Mouse (Mus musculus): Measurements from ENCODE around the gene Abhd18. TPM values are rescaled to one million over a fixed set of nuclear protein-coding genes. Genes with fewer than 3 reads are reported as not detected.
A peak's percentile ranks its signal among the peaks of the same experiment; 100 is the strongest.
"Not testable (repeated sequence)": the region's sequence is repeated elsewhere in the genome, so short reads cannot be mapped to it uniquely, and the experiment has no call there.

Gene Abhd18
- polyA plus RNA-seq, 1 experiment: 0.47 TPM

DNA sequence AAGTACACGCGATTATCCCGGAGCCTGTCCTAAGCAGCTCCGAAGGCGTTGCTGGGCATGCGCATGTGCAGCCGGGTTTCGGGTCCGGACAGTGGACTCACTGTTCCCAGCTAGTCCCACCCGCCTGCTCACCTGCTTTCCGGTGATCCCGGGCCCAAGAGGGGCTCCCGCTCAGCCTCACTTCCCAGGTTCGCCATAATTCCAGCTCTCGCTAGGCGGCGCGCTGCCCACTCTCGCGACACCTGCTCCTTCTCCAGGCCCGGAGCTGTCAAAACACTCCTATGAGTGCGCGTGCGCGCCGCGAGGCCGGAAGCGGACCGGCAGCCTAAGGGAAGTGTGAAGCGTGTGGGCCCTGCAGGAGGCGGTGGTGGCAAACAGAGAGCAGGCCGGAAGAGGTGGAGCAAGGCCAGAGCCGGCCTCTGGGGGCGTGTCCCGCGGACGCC lies 47.1 kb downstream of the Abhd18 start:
- peak overlapping the region; percentile 34 for H3K4me3 ChIP-seq (ENCODE audit: insufficient read depth, poor library complexity, severe bottlenecking)
- not testable (repeated sequence) for H3K36me3 ChIP-seq (ENCODE audit: control insufficient read depth, insufficient read depth); H3K79me2 ChIP-seq (ENCODE audit: control insufficient read depth, insufficient read depth); H3K79me3 ChIP-seq (ENCODE audit: low read depth); H3K27me3 ChIP-seq (ENCODE audit: control insufficient read depth, insufficient read depth, insufficient read length)
- TF ChIP-seq MAX (IDR thresholded peaks at IDR 0.05) (peak; percentile 77), CTCF (IDR thresholded peaks at IDR 0.05; ENCODE audit: control insufficient read depth, insufficient read depth, insufficient read length) (peak; percentile 13)
- H3ac ChIP-seq (ENCODE audit: control insufficient read depth, insufficient read length, low read depth): peak overlapping the region; percentile 35

DNA sequence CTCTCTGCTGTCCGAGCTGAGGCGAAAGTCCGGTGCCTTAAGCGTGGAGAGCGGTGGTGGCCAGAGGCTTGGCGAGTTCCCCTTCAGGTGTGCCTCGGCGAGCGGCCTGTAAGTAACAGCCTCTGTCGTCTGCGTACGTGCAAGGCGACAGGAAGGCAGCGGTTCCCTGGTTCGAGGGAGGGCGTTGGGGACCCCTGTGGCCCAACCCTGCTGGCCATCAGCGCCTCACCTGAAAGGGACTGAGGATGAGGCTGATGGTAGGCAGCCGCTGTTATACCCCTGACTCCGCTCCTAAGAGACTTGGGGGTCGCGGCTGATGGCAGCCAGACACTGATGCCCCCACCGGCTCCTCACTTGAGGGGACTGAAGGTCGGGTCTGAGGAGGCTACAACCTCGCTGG lies 47.6 kb downstream of the Abhd18 start:
- H3K36me3 ChIP-seq (ENCODE audit: control insufficient read depth, insufficient read depth); H3K79me2 ChIP-seq (ENCODE audit: control insufficient read depth, insufficient read depth); H3K79me3 ChIP-seq (ENCODE audit: low read depth); H3K27me3 ChIP-seq (ENCODE audit: control insufficient read depth, insufficient read depth, insufficient read length): not testable (repeated sequence)
- H3K4me3 ChIP-seq (ENCODE audit: insufficient read depth, poor library complexity, severe bottlenecking): peak overlapping the region; percentile 30
- H3ac ChIP-seq (ENCODE audit: control insufficient read depth, insufficient read length, low read depth): peak overlapping the region; percentile 0

DNA sequence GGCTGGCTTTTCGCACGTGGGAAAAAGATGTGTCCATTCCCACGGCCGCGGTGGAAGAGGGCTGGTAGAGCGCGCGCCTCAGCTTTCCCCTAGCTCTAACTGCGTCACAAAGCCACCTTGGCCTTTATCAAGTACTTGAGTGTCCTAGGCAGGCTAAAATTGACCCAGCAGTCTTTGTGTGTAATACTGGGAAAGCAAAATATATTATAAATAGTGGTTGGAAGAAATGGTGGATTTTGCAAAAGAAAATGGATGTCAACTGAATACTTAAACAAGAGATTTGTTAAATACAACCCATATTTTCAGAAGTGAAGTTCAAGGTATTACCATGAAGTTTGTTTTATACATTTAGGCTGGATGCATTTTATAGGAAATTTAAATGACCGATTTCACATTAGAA lies 55.7 kb downstream of the Abhd18 start, which contains the start of gene 1700034I23Rik:
Gene 1700034I23Rik (minus strand): TSS at position 101 of the 400 bp plus-strand sequence.
- H3K27me3 ChIP-seq (ENCODE audit: control insufficient read depth, insufficient read depth, insufficient read length); H3ac ChIP-seq (ENCODE audit: control insufficient read depth, insufficient read length, low read depth); H3K4me3 ChIP-seq (ENCODE audit: insufficient read depth, poor library complexity, severe bottlenecking); H3K36me3 ChIP-seq (ENCODE audit: control insufficient read depth, insufficient read depth); H3K79me2 ChIP-seq (ENCODE audit: control insufficient read depth, insufficient read depth); H3K79me3 ChIP-seq (ENCODE audit: low read depth): not testable (repeated sequence)

DNA sequence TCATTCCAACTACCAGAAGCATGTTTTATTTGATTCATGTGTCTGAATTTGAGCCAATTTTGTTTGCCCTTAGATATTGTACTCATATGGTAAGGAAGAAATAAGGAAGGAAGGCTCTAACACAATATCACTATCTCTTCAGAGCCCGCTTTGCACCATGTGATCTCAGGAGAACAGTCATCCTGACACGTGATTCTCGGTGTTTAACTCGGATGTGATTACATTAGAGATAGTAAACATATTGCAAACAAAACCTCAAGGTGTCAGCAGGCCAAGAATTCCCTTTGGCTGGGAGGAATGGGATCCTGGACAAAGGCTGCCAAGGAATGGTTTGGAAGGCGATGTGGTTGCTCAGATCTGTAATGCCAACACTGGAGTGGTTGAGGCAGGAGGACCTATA lies 91.4 kb downstream of the Abhd18 start:
- no peaks in the 10 kb centered on the region for H3K79me2 ChIP-seq (ENCODE audit: control insufficient read depth, insufficient read depth)
- H3K79me3 ChIP-seq (ENCODE audit: low read depth): no peaks in the 10 kb centered on the region
- no peaks in the 10 kb centered on the region for H3K27me3 ChIP-seq (ENCODE audit: control insufficient read depth, insufficient read depth, insufficient read length)
- no peak overlapping the region for H3ac ChIP-seq (ENCODE audit: control insufficient read depth, insufficient read length, low read depth)
- no peak for TF ChIP-seq MAX (IDR thresholded peaks at IDR 0.05)
- TF ChIP-seq USF1 (IDR thresholded peaks at IDR 0.05; ENCODE audit: low read depth): peak; percentile 12
- no peak for TF ChIP-seq FOSL1 (IDR thresholded peaks at IDR 0.05; ENCODE audit: insufficient read depth, low read length, poor library complexity, severe bottlenecking)
- H3K4me3 ChIP-seq (ENCODE audit: insufficient read depth, poor library complexity, severe bottlenecking): no peak overlapping the region
- no peaks in the 10 kb centered on the region for H3K36me3 ChIP-seq (ENCODE audit: control insufficient read depth, insufficient read depth)

DNA sequence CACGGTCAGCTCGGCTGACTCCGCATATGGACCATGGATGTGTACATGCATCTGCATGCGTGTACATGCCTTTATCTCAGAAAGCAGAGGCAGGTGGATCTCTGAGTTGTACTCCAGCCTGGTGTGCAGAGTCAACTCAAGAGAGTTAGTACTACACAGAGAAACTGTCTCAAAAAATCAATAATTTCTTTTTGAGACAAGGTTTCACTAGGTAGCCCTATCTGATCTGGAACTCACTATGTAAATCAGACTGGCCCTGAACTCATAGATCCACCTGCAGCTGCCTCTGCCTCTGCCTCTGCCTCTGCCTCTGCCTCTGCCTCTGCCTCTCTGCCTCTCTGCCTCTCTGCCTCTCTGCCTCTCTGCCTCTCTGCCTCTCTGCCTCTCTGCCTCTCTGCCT lies 91.8 kb downstream of the Abhd18 start:
- no peaks in the 10 kb centered on the region for H3K36me3 ChIP-seq (ENCODE audit: control insufficient read depth, insufficient read depth)
- no peaks in the 10 kb centered on the region for H3K79me3 ChIP-seq (ENCODE audit: low read depth)
- no peak overlapping the region for H3ac ChIP-seq (ENCODE audit: control insufficient read depth, insufficient read length, low read depth)
- no peaks in the 10 kb centered on the region for H3K79me2 ChIP-seq (ENCODE audit: control insufficient read depth, insufficient read depth)
- TF ChIP-seq FOSL1 (IDR thresholded peaks at IDR 0.05; ENCODE audit: insufficient read depth, low read length, poor library complexity, severe bottlenecking): no peak
- TF ChIP-seq MYOD1 (IDR thresholded peaks at IDR 0.05; ENCODE audit: control insufficient read depth, insufficient read length, low read depth): no peak
- no peak for TF ChIP-seq CEBPB (IDR thresholded peaks at IDR 0.05; ENCODE audit: low read depth)
- no peak overlapping the region for H3K4me3 ChIP-seq (ENCODE audit: insufficient read depth, poor library complexity, severe bottlenecking)
- H3K27me3 ChIP-seq (ENCODE audit: control insufficient read depth, insufficient read depth, insufficient read length): no peaks in the 10 kb centered on the region

DNA sequence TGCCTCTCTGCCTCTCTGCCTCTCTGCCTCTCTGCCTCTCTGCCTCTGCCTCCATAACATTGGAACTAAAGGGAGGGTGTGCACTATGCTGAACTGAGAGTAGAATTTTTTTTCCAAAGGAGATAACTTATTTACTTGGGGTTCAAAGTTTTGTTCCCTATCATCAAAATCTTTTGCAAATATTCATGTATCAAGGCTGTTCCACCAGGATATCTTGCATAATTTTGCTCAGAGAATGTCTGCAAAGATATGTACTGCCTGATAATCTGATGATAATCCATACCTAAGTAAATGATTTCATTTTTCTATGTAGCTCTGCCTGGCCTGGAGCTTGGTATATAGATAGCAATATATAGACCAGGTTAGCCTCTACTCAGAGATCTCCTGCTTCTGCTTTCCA lies 92.2 kb downstream of the Abhd18 start:
- TF ChIP-seq FOSL1 (IDR thresholded peaks at IDR 0.05; ENCODE audit: insufficient read depth, low read length, poor library complexity, severe bottlenecking) (no peak), MYOD1 (IDR thresholded peaks at IDR 0.05; ENCODE audit: control insufficient read depth, insufficient read length, low read depth) (no peak), MYOG (IDR thresholded peaks at IDR 0.05; ENCODE audit: control insufficient read depth, extremely low read depth, insufficient read length) (no peak), MAX (IDR thresholded peaks at IDR 0.05) (no peak), USF1 (IDR thresholded peaks at IDR 0.05; ENCODE audit: low read depth) (no peak), CTCF (IDR thresholded peaks at IDR 0.05; ENCODE audit: control insufficient read depth, insufficient read depth, insufficient read length) (no peak), CEBPB (IDR thresholded peaks at IDR 0.05; ENCODE audit: low read depth) (no peak)
- H3K27me3 ChIP-seq (ENCODE audit: control insufficient read depth, insufficient read depth, insufficient read length): no peaks in the 10 kb centered on the region

DNA sequence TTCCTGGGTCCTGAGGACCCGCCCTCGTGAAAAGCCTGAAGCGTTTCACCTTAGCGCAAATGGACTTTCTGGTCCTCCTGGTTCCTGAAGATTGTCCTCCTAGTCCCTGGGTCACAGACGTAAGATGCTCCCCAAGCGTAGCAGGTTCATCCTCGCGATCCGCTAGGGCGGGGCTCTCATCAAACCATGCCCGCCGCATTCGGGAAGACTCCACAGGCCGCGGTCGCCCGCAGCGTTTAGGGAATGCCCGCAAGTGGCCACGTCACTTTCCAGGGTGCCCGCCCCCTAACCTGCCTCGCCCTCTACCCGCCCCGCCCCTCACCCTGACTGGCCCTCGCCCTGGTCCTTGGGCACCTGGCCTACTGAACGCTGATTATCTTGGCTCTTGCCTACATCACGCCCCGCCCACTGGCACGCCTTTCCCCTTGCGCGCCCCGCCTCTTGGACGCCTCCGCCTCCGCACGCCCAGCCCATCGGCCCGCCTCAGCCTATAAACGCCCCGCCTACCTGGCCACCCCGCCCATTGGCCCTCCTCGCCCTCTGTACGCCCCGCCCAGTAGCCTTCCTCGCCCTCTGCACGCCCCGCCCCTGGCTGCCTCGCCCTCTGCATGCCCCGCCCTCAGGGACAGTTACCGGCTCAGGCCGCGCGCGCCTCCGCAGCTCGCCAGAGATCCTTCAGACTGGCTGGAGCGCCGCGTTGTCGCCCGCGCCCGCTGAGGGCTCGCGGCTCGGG lies 102.6 kb downstream of the Abhd18 start, which contains the start of gene Larp1b:
Gene Larp1b (plus strand): TSS at position 659 of the 733 bp plus-strand sequence.
- H3K4me3 ChIP-seq (ENCODE audit: insufficient read depth, poor library complexity, severe bottlenecking): peak within 1 kb of the TSS; percentile 52
- peak within 1 kb of the TSS; percentile 92 for H3ac ChIP-seq (ENCODE audit: control insufficient read depth, insufficient read length, low read depth)
- H3K27me3 ChIP-seq (ENCODE audit: control insufficient read depth, insufficient read depth, insufficient read length): no peaks in the 10 kb centered on the region
- TF ChIP-seq FOSL1 (IDR thresholded peaks at IDR 0.05; ENCODE audit: insufficient read depth, low read length, poor library complexity, severe bottlenecking): no peak
- TF ChIP-seq MAX (IDR thresholded peaks at IDR 0.05): peak; percentile 14
- no peaks in the 10 kb centered on the region for H3K79me2 ChIP-seq (ENCODE audit: control insufficient read depth, insufficient read depth)
- peaks cover 2% of the 10 kb centered on the region for H3K79me3 ChIP-seq (ENCODE audit: low read depth)
- H3K36me3 ChIP-seq (ENCODE audit: control insufficient read depth, insufficient read depth): no peaks in the 10 kb centered on the region

More for the DNA sequence above, 92.2 kb downstream of the Abhd18 start:
- no peak overlapping the region for H3K4me3 ChIP-seq (ENCODE audit: insufficient read depth, poor library complexity, severe bottlenecking)
- no peak overlapping the region for H3ac ChIP-seq (ENCODE audit: control insufficient read depth, insufficient read length, low read depth)
- H3K79me3 ChIP-seq (ENCODE audit: low read depth): no peaks in the 10 kb centered on the region
- no peaks in the 10 kb centered on the region for H3K79me2 ChIP-seq (ENCODE audit: control insufficient read depth, insufficient read depth)
- H3K36me3 ChIP-seq (ENCODE audit: control insufficient read depth, insufficient read depth): no peaks in the 10 kb centered on the region

All from C2C12 (cell line).